Mouse (Mus musculus): ENCODE results near the gene Nhsl2. TPM values are rescaled to one million over a fixed set of nuclear protein-coding genes. Genes with fewer than 3 reads are reported as not detected.

The Nhsl2 gene
- polyA plus RNA-seq, 1 experiment: 0.81 TPM

GRCm38 (mm10) chrX:102060891-102061290, 211.7 kb downstream of the Nhsl2 start:
- no peak for DNase-seq
- Histone ChIP-seq H3K4me3 (ENCODE audit: control insufficient read depth, insufficient read depth, low read length) (no peak overlapping the region), H3K4me1 (replicated peaks; ENCODE audit: control insufficient read depth, insufficient read depth, low read length) (no peaks in the 10 kb centered on the region; the same call in 1 of the 2 replicates), H3K36me3 (ENCODE audit: control insufficient read depth, insufficient read depth, low read length) (no peaks in the 10 kb centered on the region), H3K27ac (ENCODE audit: control insufficient read depth, insufficient read depth, low read length) (no peak overlapping the region), H3K27me3 (ENCODE audit: control insufficient read depth, insufficient read depth, low read length) (no peaks in the 10 kb centered on the region)
- TF ChIP-seq POLR2A (IDR thresholded peaks at IDR 0.05; ENCODE audit: control insufficient read depth, extremely low read depth, insufficient read depth, low read length, poor library complexity) (no peak), CTCF (IDR thresholded peaks at IDR 0.05; ENCODE audit: borderline replicate concordance, control insufficient read depth, extremely low read depth, insufficient read depth, low read length, poor library complexity) (no peak)
- WGBS: 0% methylated on average over 2 of the region's 2 CpGs

- Histone ChIP-seq H3K27me3 (ENCODE audit: control insufficient read depth, insufficient read depth, low read length) (no peaks in the 10 kb centered on the region), H3K36me3 (ENCODE audit: control insufficient read depth, insufficient read depth, low read length) (no peaks in the 10 kb centered on the region), H3K4me3 (ENCODE audit: control insufficient read depth, insufficient read depth, low read length) (no peak overlapping the region), H3K4me1 (replicated peaks; ENCODE audit: control insufficient read depth, insufficient read depth, low read length) (no peaks in the 10 kb centered on the region; the same call in 1 of the 2 replicates), H3K27ac (ENCODE audit: control insufficient read depth, insufficient read depth, low read length) (no peak overlapping the region)
- DNase-seq: no peak
- 89% methylated on average over 3 of the region's 3 CpGs for WGBS
- no peak for TF ChIP-seq POLR2A (IDR thresholded peaks at IDR 0.05; ENCODE audit: control insufficient read depth, extremely low read depth, insufficient read depth, low read length, poor library complexity)
- TF ChIP-seq CTCF (IDR thresholded peaks at IDR 0.05; ENCODE audit: borderline replicate concordance, control insufficient read depth, extremely low read depth, insufficient read depth, low read length, poor library complexity): no peak
These were observed 214.9 kb downstream of the Nhsl2 start for GRCm38 (mm10) chrX:102064062-102064461.

- no peak for TF ChIP-seq CTCF (IDR thresholded peaks at IDR 0.05; ENCODE audit: borderline replicate concordance, control insufficient read depth, extremely low read depth, insufficient read depth, low read length, poor library complexity)
- TF ChIP-seq POLR2A (IDR thresholded peaks at IDR 0.05; ENCODE audit: control insufficient read depth, extremely low read depth, insufficient read depth, low read length, poor library complexity): no peak
- Histone ChIP-seq H3K4me1 (replicated peaks; ENCODE audit: control insufficient read depth, insufficient read depth, low read length) (peaks cover under 1% of the 10 kb centered on the region; the same call in 1 of the 2 replicates), H3K36me3 (ENCODE audit: control insufficient read depth, insufficient read depth, low read length) (no peaks in the 10 kb centered on the region), H3K4me3 (ENCODE audit: control insufficient read depth, insufficient read depth, low read length) (no peak overlapping the region), H3K27me3 (ENCODE audit: control insufficient read depth, insufficient read depth, low read length) (no peaks in the 10 kb centered on the region), H3K27ac (ENCODE audit: control insufficient read depth, insufficient read depth, low read length) (no peak overlapping the region)
- 62% methylated on average over 4 of the region's 4 CpGs for WGBS
- no peak for DNase-seq
These were observed 216.1 kb downstream of the Nhsl2 start for GRCm38 (mm10) chrX:102065213-102065775.

DNA sequence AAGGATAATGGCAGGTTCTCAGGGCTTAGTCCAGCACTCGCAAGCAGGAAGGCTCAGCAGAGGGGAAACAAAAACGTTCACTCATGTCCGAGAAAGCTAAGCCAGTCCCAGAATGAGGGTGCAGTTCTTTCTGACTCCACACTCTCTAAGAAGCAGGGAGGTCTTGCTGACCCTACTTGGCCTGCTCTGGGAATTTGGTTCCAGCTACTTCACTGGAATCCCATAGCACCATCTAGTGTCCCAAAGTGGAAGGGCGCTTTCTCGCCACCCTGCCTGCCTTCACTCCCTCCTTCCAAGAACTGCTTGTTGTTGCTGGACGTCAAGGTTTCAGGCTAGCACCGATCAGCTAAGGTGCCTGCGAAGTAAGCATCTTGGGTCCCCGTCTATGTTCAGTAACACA, 216.9 kb downstream of the Nhsl2 start:
- no peak overlapping the region for H3K27ac ChIP-seq (ENCODE audit: control insufficient read depth, insufficient read depth, low read length)
- H3K27me3 ChIP-seq (ENCODE audit: control insufficient read depth, insufficient read depth, low read length): no peaks in the 10 kb centered on the region
- DNase-seq: peak; percentile 44
- 31% methylated on average over 9 of the region's 9 CpGs for WGBS
- H3K36me3 ChIP-seq (ENCODE audit: control insufficient read depth, insufficient read depth, low read length): no peaks in the 10 kb centered on the region
- peak; percentile 23; the same call in 1 of the 2 replicates for TF ChIP-seq CTCF (IDR thresholded peaks at IDR 0.05; ENCODE audit: borderline replicate concordance, control insufficient read depth, extremely low read depth, insufficient read depth, low read length, poor library complexity)
- TF ChIP-seq POLR2A (IDR thresholded peaks at IDR 0.05; ENCODE audit: control insufficient read depth, extremely low read depth, insufficient read depth, low read length, poor library complexity): no peak
- H3K4me3 ChIP-seq (ENCODE audit: control insufficient read depth, insufficient read depth, low read length): no peak overlapping the region
- peaks cover 4% of the 10 kb centered on the region; the same call in 1 of the 2 replicates for H3K4me1 ChIP-seq (replicated peaks; ENCODE audit: control insufficient read depth, insufficient read depth, low read length)

DNA sequence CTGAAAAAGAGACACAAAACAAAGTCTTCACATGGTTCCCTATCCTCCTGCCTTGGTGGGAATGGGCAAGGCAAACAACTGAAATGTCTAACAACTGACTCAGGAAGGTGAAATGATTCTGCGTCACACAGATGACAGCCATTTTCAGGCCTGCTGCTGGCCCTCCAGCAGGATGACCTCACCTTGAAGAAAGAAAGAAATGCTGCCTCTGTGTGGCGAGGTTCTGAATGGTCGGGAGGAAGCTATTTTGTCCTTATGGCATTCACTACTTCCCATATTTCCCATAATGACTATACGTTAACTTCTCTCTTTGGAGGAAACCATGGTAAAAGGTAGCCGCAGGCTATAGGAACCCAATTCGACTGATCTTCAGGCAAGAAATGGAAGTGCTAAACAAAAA, 217.9 kb downstream of the Nhsl2 start:
- Histone ChIP-seq H3K4me3 (ENCODE audit: control insufficient read depth, insufficient read depth, low read length) (no peak overlapping the region), H3K4me1 (replicated peaks; ENCODE audit: control insufficient read depth, insufficient read depth, low read length) (peaks cover 7% of the 10 kb centered on the region; the same call in 1 of the 2 replicates), H3K27me3 (ENCODE audit: control insufficient read depth, insufficient read depth, low read length) (no peaks in the 10 kb centered on the region), H3K36me3 (ENCODE audit: control insufficient read depth, insufficient read depth, low read length) (no peaks in the 10 kb centered on the region), H3K27ac (ENCODE audit: control insufficient read depth, insufficient read depth, low read length) (no peak overlapping the region)
- DNase-seq: no peak
- no peak for TF ChIP-seq CTCF (IDR thresholded peaks at IDR 0.05; ENCODE audit: borderline replicate concordance, control insufficient read depth, extremely low read depth, insufficient read depth, low read length, poor library complexity)
- no peak for TF ChIP-seq POLR2A (IDR thresholded peaks at IDR 0.05; ENCODE audit: control insufficient read depth, extremely low read depth, insufficient read depth, low read length, poor library complexity)
- WGBS: 89% methylated on average over 6 of the region's 6 CpGs

DNA sequence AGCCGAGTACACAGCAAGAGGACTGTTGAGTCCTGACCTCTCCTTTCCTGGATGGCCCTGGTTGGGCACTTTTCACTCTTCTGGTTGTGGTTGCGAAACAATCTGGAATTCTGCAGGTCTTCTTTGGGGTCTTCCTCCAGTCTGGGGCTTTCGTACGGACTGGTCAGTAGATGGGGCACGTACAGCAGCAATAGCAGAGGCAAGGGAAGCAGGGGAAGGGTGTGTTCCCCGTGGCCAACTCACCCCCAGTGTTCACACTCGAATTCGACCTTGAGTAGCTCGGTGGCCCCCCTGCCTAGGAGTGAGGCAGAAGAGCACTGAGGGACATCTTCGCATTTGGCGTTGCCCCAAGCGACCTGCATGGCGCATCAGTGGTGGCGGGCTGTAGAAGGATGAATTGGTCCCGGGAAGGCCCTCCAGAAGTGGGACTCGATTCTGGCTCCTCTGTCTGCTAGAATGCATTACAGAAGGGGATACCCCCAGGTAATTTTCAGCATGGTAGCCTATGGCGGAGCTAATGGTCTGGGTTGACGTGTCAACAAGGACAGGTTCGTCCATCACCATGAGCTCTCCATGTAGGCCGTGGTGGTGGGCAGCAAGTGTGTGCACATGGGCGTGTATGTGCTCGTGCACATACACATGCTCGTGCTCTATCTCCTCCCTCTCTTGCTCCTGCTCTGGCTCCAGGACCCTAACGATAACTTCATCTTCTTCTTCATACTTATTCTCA, 219.8 kb downstream of the Nhsl2 start:
- H3K4me1 ChIP-seq (replicated peaks; ENCODE audit: control insufficient read depth, insufficient read depth, low read length): peaks cover 7% of the 10 kb centered on the region; the same call in 1 of the 2 replicates
- no peak overlapping the region for H3K27ac ChIP-seq (ENCODE audit: control insufficient read depth, insufficient read depth, low read length)
- TF ChIP-seq CTCF (IDR thresholded peaks at IDR 0.05; ENCODE audit: borderline replicate concordance, control insufficient read depth, extremely low read depth, insufficient read depth, low read length, poor library complexity) (no peak), POLR2A (IDR thresholded peaks at IDR 0.05; ENCODE audit: control insufficient read depth, extremely low read depth, insufficient read depth, low read length, poor library complexity) (no peak)
- no peak for DNase-seq
- no peak overlapping the region for H3K4me3 ChIP-seq (ENCODE audit: control insufficient read depth, insufficient read depth, low read length)
- WGBS: 98% methylated on average over 24 of the region's 24 CpGs
- H3K36me3 ChIP-seq (ENCODE audit: control insufficient read depth, insufficient read depth, low read length): no peaks in the 10 kb centered on the region
- H3K27me3 ChIP-seq (ENCODE audit: control insufficient read depth, insufficient read depth, low read length): no peaks in the 10 kb centered on the region
